Mouse (Mus musculus) lung, adult 2 months (tissue): ENCODE data around the gene Mtx3.

Experiments
- CTCF ChIP-seq: fragments of 200-500 bp; IDR thresholded peaks from 2 replicates; pipeline ENCODE4 v1.5.1; 2011; ENCODE audit warnings: mild to moderate bottlenecking, low read length, control low read depth; ENCODE audit not compliant: insufficient read depth
- POLR2A ChIP-seq: fragments of 200-500 bp; IDR thresholded peaks from 2 replicates; pipeline ENCODE4 v1.6.1; 2011; ENCODE audit warnings: low read depth, mild to moderate bottlenecking, control low read depth, low read length, borderline replicate concordance; ENCODE audit errors: extremely low read depth

- TF ChIP-seq POLR2A (no peak), CTCF (no peak)
Measured at GRCm38 (mm10) chr13:92855901-92856300, 11.3 kb downstream of the Mtx3 start.
